Mouse (Mus musculus) embryonic facial prominence, embryonic 10.5 days (tissue): ENCODE results near the gene Smpdl3b. TPM values are rescaled to one million over a fixed set of nuclear protein-coding genes. Genes with fewer than 3 reads are reported as not detected.
A peak's percentile ranks its signal among the peaks of the same experiment; 100 is the strongest.
"Not testable (repeated sequence)": the region's sequence is repeated elsewhere in the genome, so short reads cannot be mapped to it uniquely, and the experiment has no call there.

ENCODE experiments used
- DNase-seq: peaks from one replicate; pipeline ENCODE4 v3.0.0-alpha.2; 2017; ENCODE audit warnings: low spot score
- H3K27ac ChIP-seq: fragments of 300-500 bp; sonication (generic); replicated peaks from 2 replicates; pipeline ENCODE4 v1.5.1; 2016; ENCODE audit warnings: mild to moderate bottlenecking
- H3K27me3 ChIP-seq: fragments of 300-500 bp; sonication (generic); replicated peaks from 2 replicates; pipeline ENCODE4 v1.6.1; 2016; ENCODE audit warnings: low read depth, mild to moderate bottlenecking; ENCODE audit not compliant: poor library complexity, severe bottlenecking
- H3K36me3 ChIP-seq: fragments of 300-500 bp; sonication (generic); replicated peaks from 2 replicates; pipeline ENCODE4 v1.6.1; 2016; ENCODE audit warnings: mild to moderate bottlenecking, moderate library complexity
- H3K4me1 ChIP-seq: fragments of 300-500 bp; sonication (generic); 2 replicates; pipeline ENCODE4 v1.6.1; 2016
- H3K4me3 ChIP-seq: fragments of 300-500 bp; sonication (generic); 2 replicates; pipeline ENCODE4 v1.5.1; 2016; ENCODE audit warnings: mild to moderate bottlenecking, moderate library complexity
- H3K9me3 ChIP-seq: fragments of 300-500 bp; sonication (generic); 2 replicates; pipeline ENCODE4 v1.6.1; 2016; ENCODE audit warnings: mild to moderate bottlenecking
- WGBS: fragments of 180-500 bp; shearing (Covaris S2); methylation state at CpG from one replicate; pipeline ENCODE4 v1.1.7; 2016; 5-methylcytosine and 5-hydroxymethylcytosine counted together
- polyA plus RNA-seq: library from polyadenylated mRNA; unstranded; fragments of >200 nt; fragmentation: Nextera tagmentation; extraction: Ambion mirVana; gene quantifications from 2 replicates; pipeline ENCODE4 v1.2.1, GENCODE M21; 2016

Gene Smpdl3b
- polyA plus RNA-seq, 1 experiment from 2014 or later = 4.4 TPM

DNA sequence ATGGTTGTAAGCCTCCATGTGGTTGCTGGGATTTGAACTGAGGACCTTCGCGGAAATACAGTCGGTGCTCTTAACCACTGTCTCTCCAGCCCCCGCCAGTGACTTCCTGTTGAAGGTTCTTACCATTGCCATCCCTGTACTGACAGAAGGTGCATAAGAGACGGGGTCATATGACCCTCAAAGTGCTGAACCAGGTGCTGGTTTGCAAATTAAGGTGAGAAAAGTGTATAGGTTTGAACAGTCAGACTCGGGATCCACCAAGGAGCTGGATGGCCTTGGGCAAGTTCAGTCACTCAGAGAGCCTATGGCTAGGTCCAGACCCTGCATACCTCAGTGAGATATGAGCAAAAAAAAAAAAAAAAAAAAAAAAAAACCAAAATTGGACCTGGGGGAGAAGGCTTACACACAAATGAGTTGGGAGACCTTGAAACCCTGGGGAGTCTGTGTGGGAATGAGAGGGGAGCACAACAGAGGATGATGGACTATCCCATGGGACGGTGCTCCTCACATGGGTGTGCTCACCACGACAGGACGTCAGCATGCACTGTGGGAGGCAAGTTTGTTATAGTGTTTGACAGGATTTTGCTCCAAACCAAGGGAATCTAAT lies 10.0 kb downstream of the Smpdl3b start:
- H3K4me1 ChIP-seq = no peaks in the 10 kb centered on the region
- no peak overlapping the region for H3K4me3 ChIP-seq
- no peak for DNase-seq
- no peaks in the 10 kb centered on the region for H3K36me3 ChIP-seq
- H3K27me3 ChIP-seq = no peaks in the 10 kb centered on the region
- H3K27ac ChIP-seq = peak overlapping the region; percentile 26; the same call in 1 of the 2 replicates
- no peaks in the 10 kb centered on the region for H3K9me3 ChIP-seq
- 87% methylated on average over 9 of the region's 9 CpGs for WGBS

DNA sequence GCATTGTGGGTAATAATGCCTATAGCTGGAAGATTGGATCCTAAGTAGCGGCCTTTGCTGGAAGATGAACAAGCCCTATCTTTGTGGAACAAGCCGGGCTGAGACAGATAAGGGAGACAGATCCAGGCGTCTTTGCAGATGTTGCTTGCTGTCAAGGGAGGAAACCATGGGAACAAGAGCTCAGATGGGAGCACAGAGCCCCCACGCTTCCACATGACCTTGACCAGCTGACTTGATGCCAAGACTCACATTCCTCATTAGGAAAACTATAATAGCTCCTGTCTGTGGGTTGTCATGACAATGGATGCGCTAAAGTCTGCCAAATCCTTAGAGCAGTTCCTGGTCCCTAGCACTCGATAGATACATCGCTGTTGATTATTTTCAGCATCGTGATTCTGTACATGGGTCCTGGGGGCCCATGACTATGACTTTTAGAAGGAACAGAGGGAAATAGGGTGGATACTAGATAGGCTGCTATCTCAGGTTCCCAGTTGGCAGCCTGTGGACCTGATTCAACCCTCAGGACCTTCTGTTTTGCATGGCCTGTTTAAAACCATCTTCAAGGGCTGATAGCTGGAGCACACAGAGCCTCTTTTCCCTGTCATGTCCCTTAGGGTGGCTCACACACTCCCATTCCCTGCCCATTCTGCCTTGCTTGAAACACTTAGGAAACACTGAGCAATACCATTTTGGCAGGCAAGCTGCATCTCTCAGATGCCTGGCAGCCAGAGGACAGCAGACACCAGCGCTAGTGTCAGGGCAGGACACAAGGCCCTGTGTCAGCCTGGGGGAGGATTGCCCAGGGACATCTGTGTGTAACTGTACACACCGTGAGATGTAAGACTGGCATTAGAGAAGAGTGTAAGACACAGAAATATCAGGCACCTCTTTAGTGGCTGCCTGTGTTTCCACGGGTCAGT lies 12.8 kb downstream of the Smpdl3b start:
- no peak overlapping the region for H3K27ac ChIP-seq
- no peaks in the 10 kb centered on the region for H3K4me1 ChIP-seq
- WGBS = 87% methylated on average over 11 of the region's 11 CpGs
- H3K36me3 ChIP-seq = no peaks in the 10 kb centered on the region
- no peaks in the 10 kb centered on the region for H3K9me3 ChIP-seq
- DNase-seq = no peak
- no peak overlapping the region for H3K4me3 ChIP-seq
- no peaks in the 10 kb centered on the region for H3K27me3 ChIP-seq

DNA sequence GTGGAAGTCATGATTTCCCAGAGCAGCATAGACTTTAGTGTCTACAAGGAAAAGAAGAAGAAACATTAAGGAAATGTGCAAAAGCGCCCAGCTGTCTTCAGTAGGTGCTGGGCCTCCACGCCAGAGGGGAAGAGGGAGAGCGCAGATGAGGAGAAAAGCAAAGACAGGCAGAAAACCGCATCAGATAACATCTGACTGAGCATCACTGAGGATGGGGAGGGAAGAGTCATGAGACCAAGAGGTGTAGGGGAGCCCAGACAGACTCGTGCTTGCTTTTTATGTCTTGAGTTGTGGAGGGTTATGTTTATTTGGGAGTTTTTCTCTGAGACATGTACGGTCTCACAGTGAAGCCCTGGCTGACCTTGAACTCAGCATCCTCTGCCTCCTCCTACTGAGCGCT lies 15.6 kb downstream of the Smpdl3b start:
- 90% methylated on average over 7 of the region's 7 CpGs for WGBS
- Histone ChIP-seq H3K4me3 (no peak overlapping the region), H3K36me3 (no peaks in the 10 kb centered on the region), H3K4me1 (peaks cover under 1% of the 10 kb centered on the region), H3K9me3 (no peaks in the 10 kb centered on the region), H3K27me3 (no peaks in the 10 kb centered on the region), H3K27ac (no peak overlapping the region)
- DNase-seq = no peak

DNA sequence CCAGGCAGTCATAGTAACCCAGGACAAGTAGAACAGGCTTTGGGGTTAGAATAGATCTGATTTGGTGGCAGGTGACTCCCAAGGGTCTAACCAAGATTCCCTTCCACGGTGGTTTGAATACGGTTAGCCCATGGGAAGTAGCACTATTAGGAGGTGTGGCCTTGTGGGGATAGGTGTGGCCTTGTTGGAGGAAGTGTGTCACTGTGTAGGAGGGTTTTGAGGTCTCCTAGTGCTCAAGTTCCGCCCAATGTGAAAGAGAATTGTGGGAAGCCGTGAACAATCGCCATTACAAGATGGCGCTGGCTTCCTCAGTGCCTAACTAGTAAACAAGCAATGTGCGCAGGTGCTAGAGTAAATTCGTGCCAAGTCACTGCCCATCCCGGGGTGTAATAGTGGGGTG lies 19.9 kb downstream of the Smpdl3b start:
- not testable (repeated sequence) for H3K27ac ChIP-seq, H3K27me3 ChIP-seq, H3K36me3 ChIP-seq, H3K4me3 ChIP-seq, H3K9me3 ChIP-seq, DNase-seq
- WGBS = 93% methylated on average over 9 of the region's 9 CpGs
- H3K4me1 ChIP-seq = peaks cover 11% of the 10 kb centered on the region

DNA sequence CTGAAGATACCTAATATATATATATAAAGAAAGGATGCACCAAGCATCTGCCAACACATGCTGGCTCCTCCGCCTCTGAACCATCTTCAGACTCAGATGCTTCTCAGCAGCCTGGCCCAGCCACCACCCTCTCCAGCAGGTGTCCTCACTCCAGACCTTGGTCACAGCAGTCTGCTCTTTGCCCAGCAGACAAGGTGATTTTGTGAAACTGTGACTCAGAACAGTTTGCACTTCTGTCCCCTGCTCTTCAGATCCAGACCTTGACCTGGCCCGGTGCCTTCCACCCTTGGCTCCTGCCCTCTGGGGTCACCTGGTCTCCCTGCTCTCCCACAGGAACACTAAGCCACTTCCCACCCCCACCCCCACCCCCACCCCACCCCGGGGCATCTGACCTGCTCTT lies 21.2 kb downstream of the Smpdl3b start:
- Histone ChIP-seq H3K4me3 (no peak overlapping the region), H3K4me1 (peaks cover 20% of the 10 kb centered on the region), H3K9me3 (no peaks in the 10 kb centered on the region), H3K27ac (no peak overlapping the region), H3K27me3 (no peaks in the 10 kb centered on the region), H3K36me3 (no peaks in the 10 kb centered on the region)
- WGBS = 66% methylated on average over 3 of the region's 3 CpGs
- DNase-seq = no peak

DNA sequence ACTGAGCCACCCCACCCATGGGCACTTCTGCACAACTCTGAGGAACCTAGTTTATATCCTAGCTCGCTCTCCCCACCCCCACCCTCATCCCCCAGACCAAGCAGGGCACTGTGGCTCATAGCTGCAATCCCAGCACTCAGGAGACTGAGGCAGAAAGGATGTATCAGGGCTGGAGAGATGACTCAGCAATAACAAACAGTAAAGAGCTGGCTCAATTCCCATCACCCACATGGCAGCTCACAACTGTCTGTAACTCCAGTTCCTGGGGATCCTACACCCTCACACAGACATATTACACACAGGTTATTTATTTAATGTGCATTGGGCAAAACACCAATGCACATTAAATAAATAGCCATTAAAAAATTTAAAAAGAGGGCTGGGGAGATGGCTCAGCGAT lies 21.7 kb downstream of the Smpdl3b start:
- Histone ChIP-seq H3K4me3 (no peak overlapping the region), H3K27ac (no peak overlapping the region), H3K4me1 (peaks cover 20% of the 10 kb centered on the region), H3K36me3 (no peaks in the 10 kb centered on the region), H3K27me3 (no peaks in the 10 kb centered on the region), H3K9me3 (no peaks in the 10 kb centered on the region)
- WGBS = 77% methylated on average over 2 of the region's 2 CpGs
- no peak for DNase-seq

DNA sequence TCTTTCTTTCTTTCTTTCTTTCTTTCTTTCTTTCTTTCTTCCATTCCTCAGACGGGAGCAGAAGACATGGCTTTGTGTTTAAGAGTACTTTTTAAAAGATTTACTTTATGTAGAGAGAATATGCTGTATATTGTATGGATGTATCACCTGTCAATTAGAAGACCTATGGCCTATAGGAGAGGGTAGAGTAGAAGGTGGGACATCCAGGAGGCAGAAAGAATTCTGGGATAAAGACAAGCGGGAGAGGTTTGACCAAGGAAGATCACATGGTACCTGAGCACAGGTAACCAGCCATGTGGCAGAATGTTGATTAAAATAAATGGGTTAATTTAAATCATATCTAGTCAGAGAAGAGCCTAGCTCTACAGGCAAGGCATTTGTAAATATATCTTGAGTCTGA lies 22.3 kb downstream of the Smpdl3b start:
- Histone ChIP-seq H3K9me3 (no peaks in the 10 kb centered on the region), H3K4me1 (peaks cover 20% of the 10 kb centered on the region), H3K4me3 (no peak overlapping the region), H3K36me3 (0 out of 2 replicates have a peak, but pooled peaks cover 3% of the 10 kb centered on the region), H3K27me3 (no peaks in the 10 kb centered on the region), H3K27ac (no peak overlapping the region)
- no peak for DNase-seq
- WGBS = 90% methylated on average over 2 of the region's 2 CpGs

DNA sequence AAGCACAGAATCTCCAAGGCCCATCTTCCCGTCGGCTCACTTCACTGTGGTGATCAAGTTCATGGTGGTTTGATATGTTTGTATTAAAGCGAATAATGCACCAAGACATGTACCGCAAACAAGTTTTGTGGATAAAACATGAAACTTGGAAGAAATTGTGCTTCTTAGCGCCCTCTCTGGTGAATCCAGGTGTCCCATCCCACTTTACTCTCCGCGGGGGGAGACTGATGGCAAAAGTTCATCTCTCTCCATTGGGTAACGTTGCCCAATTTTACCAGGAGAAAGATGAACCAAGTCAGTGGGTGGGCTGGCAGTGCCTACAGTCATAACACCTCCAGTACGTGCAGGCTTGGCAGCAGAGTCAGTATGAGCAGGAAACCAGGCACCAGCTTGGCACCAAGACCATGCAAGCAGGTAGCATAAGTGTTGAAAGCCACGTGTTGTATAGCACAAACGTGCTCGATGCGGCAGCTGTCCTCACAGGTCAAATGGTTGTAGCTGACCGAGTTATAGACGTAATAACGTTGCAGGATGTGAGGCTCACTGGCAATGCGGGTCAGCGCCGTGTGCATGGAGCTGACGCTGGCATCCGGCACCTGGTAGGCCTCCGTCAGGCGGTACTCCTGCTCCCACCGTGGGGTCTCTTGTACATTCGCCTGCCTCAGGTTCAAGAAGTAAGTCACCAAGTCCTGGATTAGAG lies 23.8 kb downstream of the Smpdl3b start:
- H3K27ac ChIP-seq = 0 out of 2 replicates have a peak overlapping the region, but pooled peaks have one; percentile 61

DNA sequence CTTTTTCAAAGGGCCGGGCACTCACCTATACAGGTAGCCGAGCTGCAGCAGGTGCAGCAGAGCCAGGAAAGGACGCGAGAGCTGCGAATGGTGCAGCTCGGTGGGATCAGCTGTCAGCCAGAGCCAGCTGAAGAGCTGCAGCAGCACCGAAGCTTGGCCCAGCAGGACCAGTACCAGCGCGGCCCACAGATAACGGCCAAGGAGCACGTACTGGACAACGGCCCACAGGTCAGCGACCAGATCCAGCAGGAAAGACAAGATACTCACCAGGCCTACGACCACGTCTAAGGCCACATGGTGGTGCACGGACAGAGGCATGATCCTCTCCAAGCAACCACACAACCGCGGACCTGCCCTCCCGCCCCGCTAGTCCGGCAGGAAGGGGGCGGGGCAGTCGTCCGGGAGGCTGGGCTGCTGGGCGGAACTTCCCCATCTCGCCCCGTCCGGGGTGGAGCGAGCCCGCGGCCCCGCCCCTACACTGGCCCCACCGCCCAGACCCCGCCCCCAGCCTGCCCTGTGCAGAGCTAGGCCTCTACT lies 24.8 kb downstream of the Smpdl3b start, which contains the start of gene Xkr8:
Gene Xkr8, minus strand, starts transcription at position 399 of the 537 bp plus-strand sequence.
- Histone ChIP-seq H3K4me1 (peaks cover 20% of the 10 kb centered on the region), H3K36me3 (peaks cover 15% of the 10 kb centered on the region), H3K27ac (peak within 1 kb of the TSS; percentile 61), H3K27me3 (no peaks in the 10 kb centered on the region), H3K4me3 (peak within 1 kb of the TSS; percentile 73), H3K9me3 (no peaks in the 10 kb centered on the region)
- peak; percentile 94 for DNase-seq
- WGBS = 2% methylated on average over 34 of the region's 34 CpGs

More for the DNA sequence above, 23.8 kb downstream of the Smpdl3b start:
- peaks cover 5% of the 10 kb centered on the region; the same call in 1 of the 2 replicates for H3K36me3 ChIP-seq
- no peaks in the 10 kb centered on the region for H3K9me3 ChIP-seq
- H3K4me3 ChIP-seq = no peak overlapping the region
- H3K27me3 ChIP-seq = no peaks in the 10 kb centered on the region
- H3K4me1 ChIP-seq = peaks cover 20% of the 10 kb centered on the region
- no peak for DNase-seq
- WGBS = 93% methylated on average over 25 of the region's 25 CpGs

DNA sequence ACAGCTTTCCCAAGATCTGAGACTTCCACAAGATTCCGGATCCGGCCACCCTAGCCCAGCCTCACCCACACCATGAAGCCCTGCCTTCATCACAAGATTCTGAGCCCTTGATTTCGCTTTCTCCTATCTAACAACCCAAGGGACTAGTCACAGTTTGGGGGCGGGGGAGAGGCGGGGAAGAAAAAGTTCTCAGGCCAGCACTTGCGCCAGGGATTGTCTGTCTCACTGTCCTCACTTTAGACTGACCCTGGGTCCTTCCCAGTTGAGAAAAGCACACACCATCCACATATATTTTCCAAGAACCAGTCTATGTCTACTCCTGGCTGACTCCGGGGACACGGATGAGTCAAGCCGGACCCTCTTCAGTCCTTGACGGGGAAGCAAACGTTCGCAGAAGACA lies 25.4 kb downstream of the Smpdl3b start:
- Histone ChIP-seq H3K27ac (peak overlapping the region; percentile 61; the same call in 1 of the 2 replicates), H3K36me3 (peaks cover 21% of the 10 kb centered on the region), H3K9me3 (no peaks in the 10 kb centered on the region), H3K4me1 (peaks cover 20% of the 10 kb centered on the region), H3K27me3 (no peaks in the 10 kb centered on the region), H3K4me3 (peak overlapping the region; percentile 73)
- WGBS = 49% methylated on average over 12 of the region's 12 CpGs
- no peak for DNase-seq

DNA sequence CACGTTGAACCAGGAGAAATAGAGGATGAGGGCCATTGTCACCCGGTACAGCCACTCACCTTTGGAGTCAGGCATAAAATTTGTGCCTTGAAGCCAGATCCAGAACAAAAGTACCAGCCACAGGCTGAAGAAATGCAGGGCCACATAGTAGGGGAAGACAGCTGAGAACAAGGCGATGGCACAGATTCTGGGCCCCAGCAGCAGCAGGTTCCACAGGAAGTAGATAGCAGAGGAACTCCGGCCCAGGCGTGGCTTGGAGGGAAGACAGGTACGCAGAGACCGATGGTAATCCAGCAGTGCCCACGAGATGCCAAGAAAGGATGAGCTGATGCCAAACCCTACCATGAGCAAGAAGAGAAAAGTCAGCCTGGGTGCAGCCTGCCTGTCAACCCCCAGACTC lies 28.8 kb downstream of the Smpdl3b start:
- DNase-seq = no peak
- no peaks in the 10 kb centered on the region for H3K27me3 ChIP-seq
- no peak overlapping the region for H3K27ac ChIP-seq
- peaks cover 55% of the 10 kb centered on the region for H3K36me3 ChIP-seq
- 89% methylated on average over 8 of the region's 8 CpGs for WGBS
- no peak overlapping the region for H3K4me3 ChIP-seq
- H3K4me1 ChIP-seq = peaks cover 12% of the 10 kb centered on the region
- no peaks in the 10 kb centered on the region for H3K9me3 ChIP-seq

DNA sequence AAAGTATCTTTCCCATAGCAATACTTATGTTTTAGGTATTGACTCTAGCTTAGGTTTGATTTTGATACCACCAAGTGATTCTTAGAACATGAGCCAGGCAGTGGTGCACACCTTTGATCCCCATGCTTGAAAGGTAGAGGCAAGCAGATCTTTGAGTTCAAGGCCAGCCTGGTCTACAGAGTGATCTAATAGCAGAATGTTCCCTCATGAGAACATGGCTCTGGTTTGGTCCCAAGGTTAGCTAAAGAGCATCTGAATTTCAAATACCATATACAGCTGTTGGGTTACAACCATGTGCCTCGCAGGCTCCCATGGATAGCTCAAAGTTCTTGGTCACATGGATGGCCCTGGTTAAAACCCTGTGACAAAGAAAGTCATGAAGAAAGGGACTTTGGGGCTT lies 38.8 kb downstream of the Smpdl3b start:
- peaks cover 81% of the 10 kb centered on the region for H3K36me3 ChIP-seq
- H3K4me1 ChIP-seq = no peaks in the 10 kb centered on the region
- no peaks in the 10 kb centered on the region for H3K9me3 ChIP-seq
- H3K27ac ChIP-seq = no peak overlapping the region
- 98% methylated on average over 1 of the region's 1 CpGs for WGBS
- H3K4me3 ChIP-seq = no peak overlapping the region
- no peaks in the 10 kb centered on the region for H3K27me3 ChIP-seq
- no peak for DNase-seq
